Comparison of ENCODE assay signal across 8 mouse cellular contexts in genomic region chr5:38220328-38220912, GRCm38 (mm10). TPM values are rescaled to one million over a fixed set of nuclear protein-coding genes. Genes with fewer than 3 reads are reported as not detected.
DNase-seq lines count a peak whose midpoint lies in the region; ATAC-seq and TF ChIP-seq lines count a peak whose summit lies in the region.

Zbtb49 (minus strand) TSS chr5:38220457.
Lyar (plus strand) TSS chr5:38220470.

- peak; percentile 95 for ATAC-seq in forebrain, postnatal 0 days
- peak; percentile 68 to 91 for ATAC-seq in hematopoietic stem cell, adult 5-6 weeks (replicated peaks in 1 of 2; ENCODE audit: insufficient read depth in 1 of 2, low FRiP score in 2 of 2, low TSS enrichment in 1 of 2, low read depth in 1 of 2, poor library complexity in 2 of 2, severe bottlenecking in 2 of 2)
- ATAC-seq in lung, embryonic 16.5 days (ENCODE audit: low read depth) = peak; percentile 96

- WGBS in cerebellum, adult 2 months = under 1% methylated on average over 55 of the region's 55 CpGs
- under 1% methylated on average over 55 of the region's 55 CpGs for WGBS in forebrain, postnatal 0 days
- 0% methylated on average over 53 of the region's 55 CpGs for WGBS in lung, embryonic 16.5 days

- peak within 1 kb of the TSS; percentile 35 for H3K27ac ChIP-seq in MEL (ENCODE audit: control insufficient read depth, low read depth, low read length)
- peak within 1 kb of the TSS; percentile 29; the same call in 1 of the 2 replicates for H3K27ac ChIP-seq in cerebellum, adult 2 months (ENCODE audit: insufficient read depth, low read length)
- H3K27ac ChIP-seq in forebrain, postnatal 0 days (ENCODE audit: low read depth, low read length) = peak within 1 kb of the TSS; percentile 93
- H3K27ac ChIP-seq in lung, embryonic 16.5 days (ENCODE audit: low read length) = peak within 1 kb of the TSS; percentile 54; the same call in 1 of the 2 replicates

- DNase-seq in MEL (ENCODE audit: low read depth, low spot score) = peak; percentile 96
- DNase-seq in cerebellum, adult 2 months = peak; percentile 92 to 97
- DNase-seq in forebrain, postnatal 0 days = peak; percentile 96
- DNase-seq in layer of hippocampus, adult 9-10 months (ENCODE audit: low spot score) = peak; percentile 84
- peak; percentile 95 for DNase-seq in ovary, postnatal 10 days (ENCODE audit: low spot score)
- DNase-seq in thymus, postnatal 10 days (ENCODE audit: low spot score in 2 of 2) = peak; percentile 89 to 96

- H3K27me3 ChIP-seq in MEL (ENCODE audit: control insufficient read depth in 1 of 2, insufficient read depth in 2 of 2, low read length in 2 of 2) = no peaks in the 10 kb centered on the region
- H3K27me3 ChIP-seq in cerebellum, adult 2 months (ENCODE audit: control insufficient read depth, insufficient read depth, low read length) = no peaks in the 10 kb centered on the region
- H3K27me3 ChIP-seq in forebrain, postnatal 0 days (ENCODE audit: insufficient read depth, low read length) = no peaks in the 10 kb centered on the region
- H3K27me3 ChIP-seq in lung, embryonic 16.5 days (ENCODE audit: control insufficient read depth, insufficient read depth, low read depth, low read length) = no peaks in the 10 kb centered on the region

- no peak for TF ChIP-seq RAD21 in MEL (IDR thresholded peaks at IDR 0.05; ENCODE audit: low read depth, low read length)

- peak within 1 kb of the TSS; percentile 70 to 79 for H3K4me3 ChIP-seq in MEL (ENCODE audit: control insufficient read depth in 1 of 2, insufficient read depth in 1 of 2, low read depth in 2 of 2, low read length in 2 of 2)
- H3K4me3 ChIP-seq in cerebellum, adult 2 months (replicated peaks; ENCODE audit: insufficient read depth, low read depth, low read length) = peak within 1 kb of the TSS; percentile 57
- H3K4me3 ChIP-seq in forebrain, postnatal 0 days (ENCODE audit: low read depth, low read length) = peak within 1 kb of the TSS; percentile 75
- peak within 1 kb of the TSS; percentile 94 for H3K4me3 ChIP-seq in lung, embryonic 16.5 days (ENCODE audit: low read length)

- H3K9me3 ChIP-seq in MEL (replicated peaks; ENCODE audit: insufficient read depth, low read length) = no peaks in the 10 kb centered on the region
- H3K9me3 ChIP-seq in forebrain, postnatal 0 days (ENCODE audit: low read length) = no peaks in the 10 kb centered on the region
- no peaks in the 10 kb centered on the region for H3K9me3 ChIP-seq in lung, embryonic 16.5 days (ENCODE audit: control insufficient read depth, low read length)

- H3K4me2 ChIP-seq in forebrain, postnatal 0 days (ENCODE audit: low read depth) = peak within 1 kb of the TSS; percentile 86
- peak within 1 kb of the TSS; percentile 92 for H3K4me2 ChIP-seq in lung, embryonic 16.5 days (ENCODE audit: low read depth, low read length)

- peak; percentile 99 for TF ChIP-seq POLR2A in MEL (IDR thresholded peaks at IDR 0.05; ENCODE audit: control insufficient read depth in 1 of 2, insufficient read depth in 1 of 2, low read depth in 1 of 2, low read length in 2 of 2, poor library complexity in 1 of 2)
- TF ChIP-seq POLR2A in cerebellum, adult 2 months (IDR thresholded peaks at IDR 0.05; ENCODE audit: borderline replicate concordance, insufficient read depth, low read length) = no peak; the same call in none of the 2 replicates

- TF ChIP-seq EP300 in MEL (IDR thresholded peaks at IDR 0.05; ENCODE audit: low read depth in 1 of 2, low read length in 2 of 2) = peak in 1 of 2 experiments; percentile 43; a peak in 1 of 4 replicates

- H3K36me3 ChIP-seq in MEL (ENCODE audit: control insufficient read depth in 1 of 2, insufficient read depth in 2 of 2, low read length in 2 of 2) = peaks cover 17 to 21% of the 10 kb centered on the region in 2 experiments
- H3K36me3 ChIP-seq in forebrain, postnatal 0 days (ENCODE audit: insufficient read depth) = peaks cover 14% of the 10 kb centered on the region
- H3K36me3 ChIP-seq in lung, embryonic 16.5 days (ENCODE audit: control insufficient read depth, insufficient read depth, low read length) = peaks cover 2% of the 10 kb centered on the region

- H3K79me2 ChIP-seq in MEL (ENCODE audit: control insufficient read depth, insufficient read depth, low read length, poor library complexity) = peaks cover 54% of the 10 kb centered on the region

- peaks cover 7 to 26% of the 10 kb centered on the region in 2 experiments for H3K4me1 ChIP-seq in MEL (ENCODE audit: control insufficient read depth in 1 of 2, insufficient read depth in 2 of 2, low read length in 2 of 2)
- H3K4me1 ChIP-seq in cerebellum, adult 2 months (ENCODE audit: control insufficient read depth, insufficient read depth, low read length) = peaks cover 3% of the 10 kb centered on the region
- H3K4me1 ChIP-seq in forebrain, postnatal 0 days (ENCODE audit: insufficient read depth) = peaks cover 8% of the 10 kb centered on the region
- H3K4me1 ChIP-seq in lung, embryonic 16.5 days (replicated peaks; ENCODE audit: control insufficient read depth, insufficient read depth, low read length) = peaks cover 15% of the 10 kb centered on the region

- H3K9ac ChIP-seq in MEL (ENCODE audit: control insufficient read depth, low read depth, low read length, poor library complexity, severe bottlenecking) = peak within 1 kb of the TSS; percentile 87
- peak within 1 kb of the TSS; percentile 81 for H3K9ac ChIP-seq in forebrain, postnatal 0 days
- H3K9ac ChIP-seq in lung, embryonic 16.5 days (ENCODE audit: low read length) = peak within 1 kb of the TSS; percentile 90

- 0 out of 6 replicates have a peak, but pooled peaks of 1 of the 3 experiments have one; percentile 9 for TF ChIP-seq CTCF in MEL (IDR thresholded peaks at IDR 0.05 in 2 of 3, conservative IDR thresholded peaks at IDR 0.05 in 1 of 3; ENCODE audit: control insufficient read depth in 1 of 3, insufficient read depth in 1 of 3, low read depth in 2 of 3, low read length in 3 of 3, poor library complexity in 1 of 3, severe bottlenecking in 1 of 3)
- TF ChIP-seq CTCF in cerebellum, adult 2 months (IDR thresholded peaks at IDR 0.05; ENCODE audit: borderline replicate concordance, insufficient read depth, low read depth, low read length) = no peak
- TF ChIP-seq CTCF in forebrain, postnatal 0 days (IDR thresholded peaks at IDR 0.05; ENCODE audit: low read depth) = no peak; the same call in 1 of the 2 replicates

TF ChIP-seq in MEL, 35 proteins besides CTCF, POLR2A, EP300 and RAD21 (continues in another document):
- TF ChIP-seq NELFE (IDR thresholded peaks at IDR 0.05; ENCODE audit: low read depth, low read length) (peak; percentile 99), SMC3 (IDR thresholded peaks at IDR 0.05; ENCODE audit: low read depth, low read length) (no peak), POLR2AphosphoS5 (IDR thresholded peaks at IDR 0.05; ENCODE audit: borderline replicate concordance, low read depth, low read length) (no peak), GATA1 (IDR thresholded peaks at IDR 0.05; ENCODE audit: low read depth, low read length) (no peak), ETS1 (IDR thresholded peaks at IDR 0.05; ENCODE audit: low read depth, low read length) (peak; percentile 42; the same call in 1 of the 2 replicates), MAX (IDR thresholded peaks at IDR 0.05; ENCODE audit: low read length) (peak; percentile 96), CHD2 (IDR thresholded peaks at IDR 0.05; ENCODE audit: low read length) (no peak), ZMIZ1 (IDR thresholded peaks at IDR 0.05; ENCODE audit: low read depth, low read length) (peak; percentile 97), USF2 (IDR thresholded peaks at IDR 0.05; ENCODE audit: borderline replicate concordance in 1 of 2, insufficient read depth in 1 of 2, low read depth in 1 of 2, low read length in 2 of 2) (no peak), MXI1 (IDR thresholded peaks at IDR 0.05; ENCODE audit: low read depth, low read length) (peak; percentile 99), MAZ (IDR thresholded peaks at IDR 0.05; ENCODE audit: low read depth, low read length) (peak; percentile 48; the same call in 1 of the 2 replicates), TAL1 (IDR thresholded peaks at IDR 0.05; ENCODE audit: low read length) (no peak), MYB (IDR thresholded peaks at IDR 0.05; ENCODE audit: low read depth, low read length) (peak; percentile 83), MAFK (IDR thresholded peaks at IDR 0.05; ENCODE audit: borderline replicate concordance, low read depth, low read length) (no peak), ZC3H11A (IDR thresholded peaks at IDR 0.05; ENCODE audit: low read depth, low read length) (no peak), ZNF384 (IDR thresholded peaks at IDR 0.05; ENCODE audit: low read depth, low read length) (no peak), JUND (IDR thresholded peaks at IDR 0.05; ENCODE audit: low read depth, low read length) (no peak), TCF12 (IDR thresholded peaks at IDR 0.05; ENCODE audit: low read depth, low read length) (peak; percentile 90), NRF1 (IDR thresholded peaks at IDR 0.05; ENCODE audit: insufficient read depth, low read depth, low read length, poor library complexity, severe bottlenecking) (peak; percentile 89), CHD1 (IDR thresholded peaks at IDR 0.05; ENCODE audit: low read depth, low read length) (no peak), TBP (IDR thresholded peaks at IDR 0.05; ENCODE audit: low read depth, low read length) (peak; percentile 90), KAT2A (conservative IDR thresholded peaks at IDR 0.05; ENCODE audit: low read depth, low read length) (peak; percentile 69; the same call in 1 of the 2 replicates)

RNA-seq across cellular contexts. Expression of gene Zbtb49, which starts in this region (rescaled TPM):
- 14.0 and 16.8 TPM in 2 replicates for total RNA-seq in MEL (2012; rRNA removed)
- polyA plus RNA-seq in MEL (2012; ENCODE audit: insufficient read depth in 1 of 2, insufficient read length in 2 of 2, low read depth in 1 of 2, low replicate concordance in 2 of 2, missing spikeins in 1 of 2) = 10 to 100 TPM in 1 of 2 experiments, not detected in 1; 17.5 TPM
- polyA plus RNA-seq in cerebellum, adult 2 months (2012; rRNA removed) = 18.7 and 20.4 TPM in 2 replicates
- 32.3 and 40.5 TPM in 2 replicates for total RNA-seq in forebrain, postnatal 0 days (2014; rRNA removed)
- polyA plus RNA-seq in forebrain, postnatal 0 days (2015; fragmentation: Nextera tagmentation; extraction: Ambion mirVana) = 10.3 and 13.9 TPM in 2 replicates
- 9.4 and 12.1 TPM in 2 replicates for total RNA-seq in hematopoietic stem cell, adult 5-6 weeks (2017)
- 12.9 and 14.2 TPM in 2 replicates for polyA plus RNA-seq in lung, embryonic 16.5 days (2015; fragmentation: Nextera tagmentation; extraction: Ambion mirVana)

RNA-seq across cellular contexts. Expression of gene Lyar, which starts in this region (rescaled TPM):
- 333 and 340 TPM in 2 replicates for total RNA-seq in MEL (2012; rRNA removed)
- polyA plus RNA-seq in MEL (2012; ENCODE audit: insufficient read depth in 1 of 2, insufficient read length in 2 of 2, low read depth in 1 of 2, low replicate concordance in 2 of 2, missing spikeins in 1 of 2) = 100 to 1,000 TPM; 507 to 678 TPM
- 19.5 and 20.0 TPM in 2 replicates for polyA plus RNA-seq in cerebellum, adult 2 months (2012; rRNA removed)
- total RNA-seq in forebrain, postnatal 0 days (2014; rRNA removed) = 14.0 and 27.1 TPM in 2 replicates
- 40.5 and 41.8 TPM in 2 replicates for polyA plus RNA-seq in forebrain, postnatal 0 days (2015; fragmentation: Nextera tagmentation; extraction: Ambion mirVana)
- 78.9 and 93.0 TPM in 2 replicates for total RNA-seq in hematopoietic stem cell, adult 5-6 weeks (2017)
- polyA plus RNA-seq in lung, embryonic 16.5 days (2015; fragmentation: Nextera tagmentation; extraction: Ambion mirVana) = 70.3 and 75.1 TPM in 2 replicates

Comparison
In these comparisons a context has a peak if more than half of its experiments do, and no peak if none do; other contexts are left out.
1. Peak in every context shown above with its lines: DNase-seq, ATAC-seq, H3K4me3 ChIP-seq and H3K27ac ChIP-seq.
2. H3K27ac ChIP-seq: peak in every context shown above with its lines; median percentile 93 in forebrain, postnatal 0 days; 54 in lung, embryonic 16.5 days; 35 in MEL; 29 in cerebellum, adult 2 months.